Mouse (Mus musculus) heart, embryonic 15.5 days (tissue): Measurements from ENCODE around the gene Slc30a2. TPM values are rescaled to one million over a fixed set of nuclear protein-coding genes. Genes with fewer than 3 reads are reported as not detected.

Experiments
- ATAC-seq: fragments of 200-750 bp; cut with Nextera tagmentation; replicated peaks from 2 replicates; pipeline ENCODE4 v1.8.0; 2017; ENCODE audit warnings: low read depth, moderate TSS enrichment; ENCODE audit not compliant: insufficient number of reproducible peaks, insufficient read depth, low FRiP score
- H3K27ac ChIP-seq: fragments of 300-500 bp; sonication (generic); 2 replicates; pipeline ENCODE4 v1.5.1; 2015; ENCODE audit warnings: mild to moderate bottlenecking, inconsistent platforms
- H3K27me3 ChIP-seq: fragments of 300-500 bp; sonication (generic); 2 replicates; pipeline ENCODE4 v1.6.1; 2015; ENCODE audit warnings: inconsistent platforms
- H3K36me3 ChIP-seq: fragments of 300-500 bp; sonication (generic); 2 replicates; pipeline ENCODE4 v1.6.1; 2015; ENCODE audit warnings: mild to moderate bottlenecking, inconsistent platforms
- H3K4me1 ChIP-seq: fragments of 300-500 bp; sonication (generic); replicated peaks from 2 replicates; pipeline ENCODE4 v1.6.1; 2015; ENCODE audit warnings: inconsistent platforms
- H3K4me2 ChIP-seq: fragments of 300-500 bp; sonication (generic); 2 replicates; pipeline ENCODE4 v1.6.1; 2015; ENCODE audit warnings: inconsistent platforms, mild to moderate bottlenecking, moderate library complexity
- H3K4me3 ChIP-seq: fragments of 300-500 bp; sonication (generic); 2 replicates; pipeline ENCODE4 v1.5.1; 2015; ENCODE audit warnings: mild to moderate bottlenecking, inconsistent platforms
- H3K9ac ChIP-seq: fragments of 300-500 bp; sonication (generic); 2 replicates; pipeline ENCODE4 v1.6.1; 2015; ENCODE audit warnings: mild to moderate bottlenecking, inconsistent platforms
- H3K9me3 ChIP-seq: fragments of 300-500 bp; sonication (generic); replicated peaks from 2 replicates; pipeline ENCODE4 v1.6.1; 2016; ENCODE audit warnings: inconsistent platforms
- WGBS: fragments of 180-500 bp; shearing (Covaris S2); methylation state at CpG from one replicate; pipeline ENCODE4 v1.1.7; 2015; ENCODE audit warnings: mixed read lengths; 5-methylcytosine and 5-hydroxymethylcytosine counted together
- polyA plus RNA-seq: library from polyadenylated mRNA; unstranded; fragments of >200 nt; fragmentation: Nextera tagmentation; extraction: Ambion mirVana; gene quantifications from 2 replicates; pipeline ENCODE4 v1.2.1, GENCODE M21; 2015

The Slc30a2 gene
- polyA plus RNA-seq, 1 experiment from 2014 or later, result 0.21 TPM

DNA sequence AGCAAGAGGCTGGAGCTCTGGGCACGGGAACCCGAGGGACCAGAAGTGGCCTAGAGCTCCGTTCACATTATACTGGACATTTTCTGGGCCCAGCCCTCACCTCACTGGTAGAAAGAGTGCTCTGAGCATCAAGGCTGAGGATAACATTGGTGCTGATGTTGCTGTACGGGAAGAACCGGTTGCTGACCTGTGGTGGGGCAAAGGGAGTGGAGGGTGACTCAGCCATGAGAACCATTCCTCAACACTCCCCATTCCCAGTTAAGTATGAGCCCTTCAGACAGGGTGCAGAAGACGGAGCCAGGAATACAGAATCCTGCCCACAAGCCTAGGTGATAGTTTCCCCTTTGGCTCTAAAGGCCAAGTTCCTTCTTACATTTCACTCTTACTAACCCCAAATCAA is 16.7 kb downstream of the Slc30a2 start:
- no peak overlapping the region for H3K4me2 ChIP-seq
- H3K27me3 ChIP-seq, result peaks cover 7% of the 10 kb centered on the region; the same call in 1 of the 2 replicates
- WGBS, result 79% methylated on average over 6 of the region's 6 CpGs
- no peaks in the 10 kb centered on the region for H3K36me3 ChIP-seq
- ATAC-seq, result no peak
- no peaks in the 10 kb centered on the region for H3K9me3 ChIP-seq
- H3K4me1 ChIP-seq, result peaks cover 49% of the 10 kb centered on the region
- H3K27ac ChIP-seq, result no peak overlapping the region
- no peak overlapping the region for H3K9ac ChIP-seq
- H3K4me3 ChIP-seq, result no peak overlapping the region

DNA sequence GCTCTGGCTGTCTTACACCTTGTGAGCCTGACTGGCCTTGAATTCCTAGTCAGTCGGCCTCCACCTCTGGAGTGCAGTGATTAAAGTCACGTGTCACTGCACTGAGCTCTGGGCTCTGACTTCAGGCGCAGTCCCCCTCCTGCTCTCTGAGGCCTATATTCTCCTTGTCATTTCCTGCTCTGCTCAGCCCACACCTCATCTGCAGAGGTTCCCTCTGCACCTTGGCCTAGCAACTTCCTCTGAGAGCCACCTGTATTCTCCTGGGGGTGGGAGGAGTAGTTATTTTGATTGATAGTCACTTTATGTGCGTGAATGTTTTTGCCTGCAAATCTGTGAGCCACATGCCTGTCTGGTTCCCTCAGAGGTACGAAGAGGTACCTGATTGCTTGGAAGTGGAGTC is 18.2 kb downstream of the Slc30a2 start:
- Histone ChIP-seq H3K9me3 (no peaks in the 10 kb centered on the region), H3K27me3 (peaks cover 7% of the 10 kb centered on the region; the same call in 1 of the 2 replicates), H3K9ac (no peak overlapping the region), H3K27ac (peak overlapping the region; percentile 61), H3K4me2 (no peak overlapping the region), H3K4me1 (peaks cover 34% of the 10 kb centered on the region), H3K4me3 (no peak overlapping the region), H3K36me3 (no peaks in the 10 kb centered on the region)
- 24% methylated on average over 5 of the region's 5 CpGs for WGBS
- 0 out of 2 replicates have a peak, but pooled peaks have one; percentile 27 for ATAC-seq

DNA sequence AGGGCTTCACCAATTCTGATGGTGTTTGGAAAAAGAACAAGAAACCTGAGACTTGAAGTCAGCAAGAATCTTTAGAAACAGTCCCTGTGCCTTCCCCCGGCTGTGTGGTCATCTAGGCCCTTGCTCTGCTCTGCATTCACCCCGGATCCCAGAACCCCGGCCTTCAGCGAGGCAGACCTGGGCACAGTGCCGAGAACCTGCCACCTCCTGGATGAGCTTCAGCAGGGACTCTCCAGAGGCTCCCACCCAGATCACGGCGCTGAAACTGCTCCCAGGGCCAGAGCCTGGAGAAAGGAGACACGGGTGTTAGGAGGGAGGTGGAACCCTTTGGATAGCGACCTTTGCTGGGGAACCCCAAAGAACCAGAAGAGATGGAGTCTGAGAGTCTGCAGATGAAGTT is 19.1 kb downstream of the Slc30a2 start:
- Histone ChIP-seq H3K36me3 (no peaks in the 10 kb centered on the region), H3K4me1 (peaks cover 26% of the 10 kb centered on the region), H3K4me3 (no peak overlapping the region), H3K27ac (peak overlapping the region; percentile 61), H3K9ac (no peak overlapping the region), H3K27me3 (peaks cover 7% of the 10 kb centered on the region; the same call in 1 of the 2 replicates), H3K4me2 (peak overlapping the region; percentile 32; the same call in 1 of the 2 replicates), H3K9me3 (no peaks in the 10 kb centered on the region)
- 39% methylated on average over 9 of the region's 9 CpGs for WGBS
- 0 out of 2 replicates have a peak, but pooled peaks have one; percentile 27 for ATAC-seq

DNA sequence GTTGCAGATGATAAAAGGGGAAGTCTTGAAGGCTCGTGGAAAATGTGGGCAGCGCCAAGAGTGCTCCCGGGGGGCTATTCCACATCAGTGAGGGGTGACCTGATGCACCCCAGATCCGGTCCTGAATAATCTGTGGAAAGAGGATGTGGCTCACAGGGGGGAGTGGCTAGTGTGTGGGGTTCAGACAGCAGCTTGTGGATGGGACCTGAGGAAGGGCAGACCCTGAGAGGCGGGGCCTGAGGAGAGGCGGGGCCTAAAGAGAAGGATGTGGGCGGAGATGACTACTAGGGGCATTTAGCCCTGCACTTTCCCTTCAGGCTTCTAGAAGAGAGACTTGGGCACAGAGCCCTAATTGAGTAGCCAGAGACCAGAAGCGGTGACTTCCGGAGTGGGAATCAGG is 19.6 kb downstream of the Slc30a2 start:
- Histone ChIP-seq H3K36me3 (no peaks in the 10 kb centered on the region), H3K4me3 (no peak overlapping the region), H3K9me3 (no peaks in the 10 kb centered on the region), H3K27ac (peak overlapping the region; percentile 61), H3K27me3 (peaks cover 5% of the 10 kb centered on the region; the same call in 1 of the 2 replicates), H3K4me1 (peaks cover 23% of the 10 kb centered on the region), H3K4me2 (peak overlapping the region; percentile 32), H3K9ac (peak overlapping the region; percentile 1; the same call in 1 of the 2 replicates)
- 36% methylated on average over 9 of the region's 9 CpGs for WGBS
- 0 out of 2 replicates have a peak, but pooled peaks have one; percentile 28 for ATAC-seq

DNA sequence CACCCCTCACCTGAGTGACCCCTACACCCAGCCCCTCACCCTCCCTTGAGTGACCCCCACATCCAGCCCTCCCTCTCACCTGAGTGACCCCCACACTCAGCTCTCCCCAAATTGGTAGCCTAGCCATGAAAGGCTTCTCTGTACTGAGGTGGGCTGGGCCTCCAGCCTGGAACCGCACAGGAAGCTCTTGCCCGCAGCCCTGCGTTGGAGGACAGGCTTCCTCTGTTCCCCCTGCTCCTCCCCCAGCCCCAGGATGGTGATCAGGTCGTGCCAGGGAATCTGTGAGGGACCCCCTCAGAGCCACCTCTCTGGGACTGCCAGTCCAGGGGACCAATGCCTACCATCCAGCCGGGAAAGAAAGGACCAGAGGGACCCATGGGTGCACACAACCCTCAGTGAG is 22.3 kb downstream of the Slc30a2 start:
- H3K27me3 ChIP-seq, result peaks cover 13% of the 10 kb centered on the region
- H3K9me3 ChIP-seq, result no peaks in the 10 kb centered on the region
- no peak for ATAC-seq
- peaks cover 26% of the 10 kb centered on the region for H3K4me1 ChIP-seq
- H3K9ac ChIP-seq, result no peak overlapping the region
- H3K27ac ChIP-seq, result no peak overlapping the region
- no peaks in the 10 kb centered on the region for H3K36me3 ChIP-seq
- H3K4me2 ChIP-seq, result no peak overlapping the region
- WGBS, result 40% methylated on average over 5 of the region's 5 CpGs
- no peak overlapping the region for H3K4me3 ChIP-seq

DNA sequence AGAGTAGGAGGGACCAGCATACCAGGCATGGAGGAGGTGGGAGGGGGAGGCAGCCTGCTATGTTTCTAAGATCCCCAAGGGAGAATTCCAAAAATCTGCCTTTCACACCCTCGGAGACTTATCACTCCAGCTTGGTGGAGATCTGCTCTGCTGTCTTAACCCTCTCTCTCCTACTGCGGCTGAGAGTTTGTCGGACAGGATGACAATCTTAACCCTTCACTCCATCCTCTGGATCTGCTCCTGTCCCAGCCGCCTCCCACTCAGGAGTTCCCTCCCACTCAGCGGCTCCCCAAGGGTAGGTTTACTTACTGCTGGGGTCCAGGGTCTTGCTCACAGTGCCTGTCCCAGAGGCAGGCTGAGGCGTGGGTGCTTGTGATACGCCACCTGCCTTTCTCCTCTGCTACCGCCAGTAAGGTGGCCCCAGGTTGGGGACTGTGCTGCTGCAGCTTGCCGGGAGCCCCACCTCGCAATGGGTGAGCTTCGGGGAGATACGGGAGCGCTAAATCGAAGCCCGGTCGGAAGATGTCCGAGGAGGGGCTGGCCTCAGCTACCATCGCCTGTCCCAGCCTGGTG is 27.8 kb downstream of the Slc30a2 start:
- Histone ChIP-seq H3K27ac (no peak overlapping the region), H3K4me1 (peaks cover 25% of the 10 kb centered on the region), H3K36me3 (no peaks in the 10 kb centered on the region), H3K4me3 (peak overlapping the region; percentile 61), H3K9ac (peak overlapping the region; percentile 36), H3K4me2 (peak overlapping the region; percentile 92), H3K9me3 (no peaks in the 10 kb centered on the region), H3K27me3 (peaks cover 32% of the 10 kb centered on the region)
- WGBS, result 2% methylated on average over 18 of the region's 18 CpGs
- ATAC-seq, result no peak

DNA sequence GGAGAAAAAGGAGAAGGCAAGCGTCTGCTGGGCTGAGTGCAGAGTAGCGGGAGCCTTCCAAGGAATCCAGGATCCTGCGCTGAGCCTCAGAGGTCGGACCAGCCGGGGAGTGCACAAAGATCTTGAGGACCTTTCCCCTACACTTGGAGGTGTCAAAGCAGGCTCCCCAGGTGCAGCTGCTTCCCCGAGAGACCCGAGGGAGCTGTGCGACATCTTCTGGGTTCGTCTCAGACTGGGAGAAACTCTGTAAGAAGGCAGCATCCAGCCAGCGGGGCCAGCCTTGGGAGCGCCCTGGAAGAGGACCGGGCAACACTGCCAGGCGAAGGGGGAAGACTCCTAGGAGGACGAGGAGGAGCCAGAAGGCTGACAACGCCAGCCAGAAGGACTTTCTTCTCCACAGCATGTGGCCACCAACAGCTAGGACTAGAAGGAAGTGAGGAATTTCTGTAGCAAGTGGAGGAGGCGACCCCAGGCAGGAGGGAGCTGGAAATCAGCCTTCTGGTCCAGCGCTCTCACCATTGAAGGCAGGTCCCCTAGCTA is 28.4 kb downstream of the Slc30a2 start:
- Histone ChIP-seq H3K9ac (peak overlapping the region; percentile 36; the same call in 1 of the 2 replicates), H3K4me1 (peaks cover 25% of the 10 kb centered on the region), H3K36me3 (no peaks in the 10 kb centered on the region), H3K27me3 (peaks cover 32% of the 10 kb centered on the region), H3K4me2 (peak overlapping the region; percentile 92), H3K4me3 (peak overlapping the region; percentile 61), H3K9me3 (no peaks in the 10 kb centered on the region), H3K27ac (no peak overlapping the region)
- under 1% methylated on average over 17 of the region's 17 CpGs for WGBS
- no peak for ATAC-seq

DNA sequence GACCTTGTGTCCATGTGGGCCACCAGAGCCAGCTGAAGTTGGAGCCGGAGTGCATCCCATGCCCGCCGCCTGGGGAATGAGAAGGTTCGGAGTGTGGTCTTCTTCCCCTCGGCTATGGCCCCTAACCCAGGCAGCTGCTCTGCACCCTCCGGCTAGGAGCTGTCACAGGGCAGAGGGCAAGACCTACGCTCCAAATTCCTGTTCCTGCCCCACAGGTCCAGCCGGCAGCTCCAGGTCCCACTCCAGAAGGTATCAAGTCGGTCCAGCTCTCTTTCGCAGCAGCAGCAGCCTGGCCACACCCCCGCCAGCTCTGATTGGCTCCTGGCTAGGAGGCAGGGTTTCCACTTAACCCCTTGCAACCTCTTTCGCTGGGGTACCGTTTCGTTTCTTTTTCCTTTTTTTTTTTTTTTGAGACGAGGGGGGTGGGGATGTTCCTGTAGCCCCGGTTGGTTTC is 29.3 kb downstream of the Slc30a2 start:
- WGBS, result 2% methylated on average over 16 of the region's 16 CpGs
- Histone ChIP-seq H3K9me3 (no peaks in the 10 kb centered on the region), H3K27ac (peak overlapping the region; percentile 26; the same call in 1 of the 2 replicates), H3K4me3 (peak overlapping the region; percentile 61), H3K27me3 (peaks cover 32% of the 10 kb centered on the region), H3K9ac (peak overlapping the region; percentile 36; the same call in 1 of the 2 replicates), H3K4me1 (peaks cover 25% of the 10 kb centered on the region), H3K36me3 (no peaks in the 10 kb centered on the region), H3K4me2 (peak overlapping the region; percentile 92)
- peak; percentile 54 for ATAC-seq

DNA sequence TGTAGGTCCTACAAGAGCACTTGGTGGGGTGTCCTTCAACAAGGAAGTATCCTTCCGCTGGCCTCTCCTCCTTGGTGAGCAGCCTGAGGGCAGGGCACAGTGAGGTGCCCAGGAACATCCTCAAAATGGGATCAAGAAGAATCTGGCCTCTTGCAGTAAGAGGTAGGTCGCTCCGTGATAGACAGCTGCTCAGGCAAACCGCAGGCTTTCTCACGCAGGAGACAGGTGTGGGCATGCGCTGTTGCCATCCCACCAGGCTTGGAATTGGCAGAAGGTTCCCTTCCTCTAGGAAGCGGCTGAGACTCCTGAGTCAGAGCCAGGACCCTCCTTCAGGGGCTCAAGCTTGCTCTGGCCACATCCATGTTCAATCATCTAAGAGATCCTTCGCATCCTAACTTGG is 30.3 kb downstream of the Slc30a2 start:
- no peak for ATAC-seq
- Histone ChIP-seq H3K27ac (no peak overlapping the region), H3K36me3 (no peaks in the 10 kb centered on the region), H3K4me2 (no peak overlapping the region), H3K9me3 (no peaks in the 10 kb centered on the region), H3K9ac (no peak overlapping the region), H3K27me3 (peaks cover 31% of the 10 kb centered on the region), H3K4me1 (peaks cover 28% of the 10 kb centered on the region), H3K4me3 (no peak overlapping the region)
- WGBS, result 86% methylated on average over 8 of the region's 8 CpGs

DNA sequence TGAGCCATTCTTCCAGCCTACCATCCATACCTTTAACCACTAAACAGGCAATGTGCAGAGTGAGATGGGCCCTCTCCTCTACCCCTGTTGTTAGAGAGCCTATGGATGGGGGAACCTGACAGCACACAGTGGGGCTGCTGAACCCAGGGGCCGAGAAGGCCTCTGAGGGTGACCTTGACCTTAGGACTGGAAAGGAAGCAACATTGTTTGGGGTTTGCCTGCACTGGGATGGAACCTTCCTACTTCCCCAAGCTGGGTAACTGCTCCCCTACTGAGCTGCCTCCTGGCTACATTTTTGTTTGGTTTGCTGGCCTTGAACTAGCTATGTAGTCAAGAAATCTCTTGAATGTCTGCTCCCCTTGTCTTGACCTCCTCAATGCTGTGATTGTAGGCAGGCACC is 31.3 kb downstream of the Slc30a2 start:
- WGBS, result 58% methylated on average over 1 of the region's 1 CpGs
- Histone ChIP-seq H3K9ac (no peak overlapping the region), H3K36me3 (no peaks in the 10 kb centered on the region), H3K4me2 (no peak overlapping the region), H3K4me3 (no peak overlapping the region), H3K27ac (no peak overlapping the region), H3K27me3 (peaks cover 28% of the 10 kb centered on the region), H3K4me1 (peaks cover 35% of the 10 kb centered on the region), H3K9me3 (no peaks in the 10 kb centered on the region)
- no peak for ATAC-seq

DNA sequence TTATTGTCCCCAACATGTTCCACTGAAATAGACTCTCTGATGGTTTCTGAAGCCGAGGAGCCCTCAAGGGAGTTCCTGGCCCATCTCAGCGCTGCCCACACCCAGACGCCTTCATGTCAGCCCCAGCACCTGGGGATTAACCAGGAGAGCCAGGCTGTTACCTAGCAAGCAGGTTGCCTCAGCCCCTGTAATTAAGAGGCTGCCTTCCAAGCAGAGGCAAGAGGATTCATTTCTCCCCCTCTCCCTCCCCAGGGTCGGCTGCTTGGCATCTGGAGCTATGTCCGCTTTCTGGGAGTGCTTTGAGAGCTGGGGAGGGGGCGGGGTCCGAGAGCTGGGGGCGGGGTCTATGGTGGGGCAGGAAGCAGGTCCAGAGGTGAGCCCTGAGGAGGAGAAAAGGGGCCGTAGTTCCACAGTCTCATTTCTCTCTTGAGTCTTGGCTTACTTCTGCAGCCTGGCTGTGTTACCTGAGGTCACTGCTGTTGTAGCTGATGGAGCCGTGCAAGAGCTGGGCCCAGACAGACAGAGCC is 35.2 kb downstream of the Slc30a2 start:
- H3K27me3 ChIP-seq, result peaks cover 2% of the 10 kb centered on the region; the same call in 1 of the 2 replicates
- H3K4me2 ChIP-seq, result no peak overlapping the region
- H3K9ac ChIP-seq, result no peak overlapping the region
- peaks cover 12% of the 10 kb centered on the region; the same call in 1 of the 2 replicates for H3K4me1 ChIP-seq
- no peaks in the 10 kb centered on the region for H3K9me3 ChIP-seq
- WGBS, result 35% methylated on average over 10 of the region's 10 CpGs
- no peak for ATAC-seq
- no peak overlapping the region for H3K4me3 ChIP-seq
- no peaks in the 10 kb centered on the region for H3K36me3 ChIP-seq
- no peak overlapping the region for H3K27ac ChIP-seq
